Mouse (Mus musculus): ENCODE measurements at regions not wholly inside any gene's neighbourhood (a gene's known extent, or its start where the extent isn't known, plus 50 kb on each side); places are given as distances from the start of the nearest gene placed in this dataset.

DNA sequence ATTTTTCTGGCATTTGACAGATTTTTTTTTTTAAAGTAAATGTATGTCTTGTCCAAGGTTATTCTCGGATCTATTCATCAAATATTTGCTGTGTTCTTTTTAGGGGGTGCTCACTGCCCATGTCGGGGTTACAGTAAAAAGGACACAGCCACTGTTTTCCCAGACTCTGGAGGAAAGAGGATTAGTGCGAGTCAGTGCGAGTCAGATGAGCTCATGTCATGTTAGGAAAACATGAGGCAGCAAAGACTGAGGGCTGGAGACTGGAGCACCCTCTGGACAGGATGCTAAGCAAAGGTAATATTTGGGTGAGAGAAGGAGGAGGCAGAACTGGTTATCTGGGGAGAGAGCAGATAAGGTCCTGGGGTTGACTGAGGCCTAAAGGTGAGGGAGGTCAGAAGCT lies 117.3 kb downstream of the Slc38a4 start:
- no peak for TF ChIP-seq MYOD1 (IDR thresholded peaks at IDR 0.05; ENCODE audit: control insufficient read depth, insufficient read length, low read depth)
- no peak for TF ChIP-seq CTCF (IDR thresholded peaks at IDR 0.05; ENCODE audit: control insufficient read depth, insufficient read depth, insufficient read length)
- TF ChIP-seq MYOG (IDR thresholded peaks at IDR 0.05; ENCODE audit: control insufficient read depth, extremely low read depth, insufficient read length) = no peak
- no peak for TF ChIP-seq MAX (IDR thresholded peaks at IDR 0.05)
- TF ChIP-seq CEBPB (IDR thresholded peaks at IDR 0.05; ENCODE audit: low read depth) = no peak
- no peak for TF ChIP-seq USF1 (IDR thresholded peaks at IDR 0.05; ENCODE audit: low read depth)
- no peak for TF ChIP-seq FOSL1 (IDR thresholded peaks at IDR 0.05; ENCODE audit: insufficient read depth, low read length, poor library complexity, severe bottlenecking)
